Mouse (Mus musculus): ENCODE data around the gene Saysd1. TPM values are rescaled to one million over a fixed set of nuclear protein-coding genes. Genes with fewer than 3 reads are reported as not detected.

Saysd1 gene
- polyA plus RNA-seq, 1 experiment from 2014 or later = 10.3 TPM

GRCm38 (mm10) chr14:20134965-20135671 lies 3.2 kb downstream of the Saysd1 start:
- no peak for ATAC-seq (ENCODE audit: insufficient number of reproducible peaks, insufficient read depth, low FRiP score, low TSS enrichment, low read depth)
- Histone ChIP-seq H3K36me3 (no peaks in the 10 kb centered on the region), H3K9me3 (peaks cover 10% of the 10 kb centered on the region; the same call in 1 of the 2 replicates), H3K27ac (no peak overlapping the region), H3K27me3 (no peaks in the 10 kb centered on the region), H3K4me1 (replicated peaks) (peaks cover 17% of the 10 kb centered on the region; the same call in 1 of the 2 replicates), H3K4me2 (no peak overlapping the region), H3K4me3 (replicated peaks) (no peak overlapping the region), H3K9ac (replicated peaks) (no peak overlapping the region)
- WGBS = 75% methylated on average over 10 of the region's 10 CpGs

GRCm38 (mm10) chr14:20128162-20128561 lies 10.2 kb downstream of the Saysd1 start:
- Histone ChIP-seq H3K4me2 (no peak overlapping the region), H3K27me3 (no peaks in the 10 kb centered on the region), H3K36me3 (no peaks in the 10 kb centered on the region), H3K27ac (no peak overlapping the region), H3K9me3 (peaks cover 5% of the 10 kb centered on the region; the same call in 1 of the 2 replicates), H3K9ac (replicated peaks) (no peak overlapping the region), H3K4me1 (replicated peaks) (no peaks in the 10 kb centered on the region), H3K4me3 (replicated peaks) (no peak overlapping the region)
- 76% methylated on average over 6 of the region's 6 CpGs for WGBS
- no peak for ATAC-seq (ENCODE audit: insufficient number of reproducible peaks, insufficient read depth, low FRiP score, low TSS enrichment, low read depth)

GRCm38 (mm10) chr14:20127406-20128087 lies 10.8 kb downstream of the Saysd1 start:
- Histone ChIP-seq H3K36me3 (no peaks in the 10 kb centered on the region), H3K27ac (no peak overlapping the region), H3K4me3 (replicated peaks) (no peak overlapping the region), H3K9me3 (peaks cover 3% of the 10 kb centered on the region; the same call in 1 of the 2 replicates), H3K9ac (replicated peaks) (no peak overlapping the region), H3K4me2 (no peak overlapping the region), H3K27me3 (no peaks in the 10 kb centered on the region), H3K4me1 (replicated peaks) (no peaks in the 10 kb centered on the region)
- WGBS = 79% methylated on average over 15 of the region's 15 CpGs
- no peak for ATAC-seq (ENCODE audit: insufficient number of reproducible peaks, insufficient read depth, low FRiP score, low TSS enrichment, low read depth)

GRCm38 (mm10) chr14:20120868-20121267 lies 17.5 kb downstream of the Saysd1 start:
- 0 out of 2 replicates have a peak, but pooled peaks have one; percentile 50 for ATAC-seq (ENCODE audit: insufficient number of reproducible peaks, insufficient read depth, low FRiP score, low TSS enrichment, low read depth)
- Histone ChIP-seq H3K4me1 (replicated peaks) (peaks cover 12% of the 10 kb centered on the region; the same call in 1 of the 2 replicates), H3K9ac (replicated peaks) (no peak overlapping the region), H3K9me3 (no peaks in the 10 kb centered on the region), H3K27me3 (no peaks in the 10 kb centered on the region), H3K4me3 (replicated peaks) (no peak overlapping the region), H3K36me3 (no peaks in the 10 kb centered on the region), H3K4me2 (no peak overlapping the region), H3K27ac (no peak overlapping the region)
- WGBS = 46% methylated on average over 5 of the region's 5 CpGs

- ATAC-seq (ENCODE audit: insufficient number of reproducible peaks, insufficient read depth, low FRiP score, low TSS enrichment, low read depth) = no peak
- H3K4me3 ChIP-seq (replicated peaks) = no peak overlapping the region
- no peak overlapping the region for H3K4me2 ChIP-seq
- no peaks in the 10 kb centered on the region for H3K9me3 ChIP-seq
- H3K36me3 ChIP-seq = no peaks in the 10 kb centered on the region
- WGBS = 89% methylated on average over 11 of the region's 11 CpGs
- H3K27ac ChIP-seq = no peak overlapping the region
- H3K4me1 ChIP-seq (replicated peaks) = peaks cover 12% of the 10 kb centered on the region; the same call in 1 of the 2 replicates
- H3K27me3 ChIP-seq = no peaks in the 10 kb centered on the region
- H3K9ac ChIP-seq (replicated peaks) = no peak overlapping the region
These were observed 18.3 kb downstream of the Saysd1 start for GRCm38 (mm10) chr14:20120012-20120411.

- Histone ChIP-seq H3K9me3 (peaks cover 4% of the 10 kb centered on the region; the same call in 1 of the 2 replicates), H3K9ac (replicated peaks) (0 out of 2 replicates have a peak overlapping the region, but pooled peaks have one; percentile 27), H3K27me3 (no peaks in the 10 kb centered on the region), H3K4me1 (replicated peaks) (peaks cover 12% of the 10 kb centered on the region; the same call in 1 of the 2 replicates), H3K4me3 (replicated peaks) (no peak overlapping the region), H3K36me3 (no peaks in the 10 kb centered on the region), H3K4me2 (no peak overlapping the region), H3K27ac (no peak overlapping the region)
- no peak for ATAC-seq (ENCODE audit: insufficient number of reproducible peaks, insufficient read depth, low FRiP score, low TSS enrichment, low read depth)
- 32% methylated on average over 9 of the region's 9 CpGs for WGBS
These were observed 22.2 kb downstream of the Saysd1 start for GRCm38 (mm10) chr14:20116149-20116605.

GRCm38 (mm10) chr14:20114951-20115350 lies 23.4 kb downstream of the Saysd1 start:
- Histone ChIP-seq H3K9me3 (peaks cover 4% of the 10 kb centered on the region; the same call in 1 of the 2 replicates), H3K27me3 (no peaks in the 10 kb centered on the region), H3K36me3 (no peaks in the 10 kb centered on the region), H3K4me3 (replicated peaks) (no peak overlapping the region), H3K4me1 (replicated peaks) (peaks cover 4% of the 10 kb centered on the region; the same call in 1 of the 2 replicates), H3K27ac (no peak overlapping the region), H3K4me2 (no peak overlapping the region), H3K9ac (replicated peaks) (no peak overlapping the region)
- WGBS = 86% methylated on average over 6 of the region's 6 CpGs
- ATAC-seq (ENCODE audit: insufficient number of reproducible peaks, insufficient read depth, low FRiP score, low TSS enrichment, low read depth) = no peak

GRCm38 (mm10) chr14:20113964-20114363 lies 24.4 kb downstream of the Saysd1 start:
- Histone ChIP-seq H3K27ac (no peak overlapping the region), H3K27me3 (no peaks in the 10 kb centered on the region), H3K4me1 (replicated peaks) (peaks cover 4% of the 10 kb centered on the region; the same call in 1 of the 2 replicates), H3K4me3 (replicated peaks) (no peak overlapping the region), H3K9me3 (peaks cover 4% of the 10 kb centered on the region; the same call in 1 of the 2 replicates), H3K9ac (replicated peaks) (no peak overlapping the region), H3K4me2 (no peak overlapping the region), H3K36me3 (no peaks in the 10 kb centered on the region)
- WGBS = 8% methylated on average over 6 of the region's 6 CpGs
- peak; percentile 74 for ATAC-seq (ENCODE audit: insufficient number of reproducible peaks, insufficient read depth, low FRiP score, low TSS enrichment, low read depth)

GRCm38 (mm10) chr14:20113189-20113961 lies 25.0 kb downstream of the Saysd1 start:
- Histone ChIP-seq H3K4me1 (replicated peaks) (peaks cover 4% of the 10 kb centered on the region; the same call in 1 of the 2 replicates), H3K4me2 (no peak overlapping the region), H3K9me3 (peaks cover 4% of the 10 kb centered on the region; the same call in 1 of the 2 replicates), H3K9ac (replicated peaks) (no peak overlapping the region), H3K27me3 (no peaks in the 10 kb centered on the region), H3K4me3 (replicated peaks) (no peak overlapping the region), H3K27ac (no peak overlapping the region), H3K36me3 (no peaks in the 10 kb centered on the region)
- WGBS = 67% methylated on average over 7 of the region's 7 CpGs
- ATAC-seq (ENCODE audit: insufficient number of reproducible peaks, insufficient read depth, low FRiP score, low TSS enrichment, low read depth) = 0 out of 2 replicates have a peak, but pooled peaks have one; percentile 8

- 68% methylated on average over 3 of the region's 3 CpGs for WGBS
- no peaks in the 10 kb centered on the region for H3K36me3 ChIP-seq
- no peak for ATAC-seq (ENCODE audit: insufficient number of reproducible peaks, insufficient read depth, low FRiP score, low TSS enrichment, low read depth)
These were observed 26.1 kb downstream of the Saysd1 start for GRCm38 (mm10) chr14:20112218-20112617.

More at GRCm38 (mm10) chr14:20112218-20112617, 26.1 kb downstream of the Saysd1 start:
- Histone ChIP-seq H3K27ac (no peak overlapping the region), H3K4me2 (no peak overlapping the region), H3K9me3 (peaks cover 4% of the 10 kb centered on the region; the same call in 1 of the 2 replicates), H3K4me1 (replicated peaks) (peaks cover 4% of the 10 kb centered on the region; the same call in 1 of the 2 replicates), H3K9ac (replicated peaks) (no peak overlapping the region), H3K27me3 (no peaks in the 10 kb centered on the region), H3K4me3 (replicated peaks) (no peak overlapping the region)

All from limb, embryonic 12.5 days (tissue).